Mouse (Mus musculus) liver, embryonic 14.5 days (tissue): ENCODE measurements around the gene Msantd2. TPM values are rescaled to one million over a fixed set of nuclear protein-coding genes. Genes with fewer than 3 reads are reported as not detected.

Experiments used
- ATAC-seq: fragments of 200-750 bp; cut with Nextera tagmentation; 2 replicates; pipeline ENCODE4 v1.8.0; 2017; ENCODE audit warnings: moderate number of reproducible peaks, mild to moderate bottlenecking, moderate library complexity; ENCODE audit not compliant: insufficient read depth
- DNase-seq, 3 experiments: peaks; one replicate each; pipeline ENCODE4 v3.0.0-alpha.2; 2012 to 2013; ENCODE audit warnings: low read depth in 3 of 3, low spot score in 3 of 3
- H3K27ac ChIP-seq: fragments of 300-500 bp; sonication (generic); 2 replicates; pipeline ENCODE4 v1.5.1; 2014; ENCODE audit warnings: moderate library complexity, mild to moderate bottlenecking, control low read depth, inconsistent platforms
- H3K27me3 ChIP-seq: fragments of 300-500 bp; sonication (generic); 2 replicates; pipeline ENCODE4 v1.6.1; 2014; ENCODE audit warnings: mild to moderate bottlenecking, low read length, moderate library complexity; ENCODE audit not compliant: control insufficient read depth, insufficient read depth
- H3K36me3 ChIP-seq: fragments of 300-500 bp; sonication (generic); replicated peaks from 2 replicates; pipeline ENCODE4 v1.6.1; 2014; ENCODE audit warnings: low read depth; ENCODE audit not compliant: control insufficient read depth, insufficient read depth
- H3K4me1 ChIP-seq, 2 experiments: fragments of 200-500 bp in 1 of 2; fragments of 300-500 bp in 1 of 2; sonication (generic) in 1 of 2; replicated peaks; 2 replicates each; pipeline ENCODE4 v1.6.1; 2012 to 2014; ENCODE audit warnings: antibody characterized with exemption in 1 of 2, inconsistent platforms in 1 of 2, low read length in 1 of 2; ENCODE audit not compliant: control insufficient read depth in 2 of 2, insufficient read depth in 2 of 2
- H3K4me2 ChIP-seq: fragments of 300-500 bp; sonication (generic); 2 replicates; pipeline ENCODE4 v1.6.1; 2014; ENCODE audit warnings: low read depth, mild to moderate bottlenecking, control low read depth, moderate library complexity
- H3K4me3 ChIP-seq, 2 experiments: fragments of 200-500 bp in 1 of 2; fragments of 300-500 bp in 1 of 2; sonication (generic) in 1 of 2; 2 replicates each; pipeline ENCODE4 v1.5.1; 2012 to 2014; ENCODE audit warnings: low read depth in 2 of 2, low read length in 2 of 2, mild to moderate bottlenecking in 2 of 2, control low read depth in 1 of 2, inconsistent platforms in 1 of 2, moderate library complexity in 1 of 2; ENCODE audit not compliant: insufficient read depth in 1 of 2
- H3K9ac ChIP-seq: fragments of 300-500 bp; sonication (generic); replicated peaks from 2 replicates; pipeline ENCODE4 v1.6.1; 2014; ENCODE audit warnings: mild to moderate bottlenecking, control low read depth, moderate library complexity
- H3K9me3 ChIP-seq: fragments of 300-500 bp; sonication (generic); 2 replicates; pipeline ENCODE4 v1.6.1; 2016; ENCODE audit warnings: low read length, mixed read lengths; ENCODE audit not compliant: control insufficient read depth
- CTCF ChIP-seq: IDR thresholded peaks from 2 replicates; pipeline ENCODE4 v1.5.1; 2016; ENCODE audit warnings: antibody characterized with exemption, low read depth, control low read depth
- EP300 ChIP-seq: IDR thresholded peaks from 2 replicates; pipeline ENCODE4 v1.6.1; 2016; ENCODE audit warnings: antibody characterized with exemption, low read depth
- WGBS: fragments of 180-500 bp; shearing (Covaris S2); extraction: QIAGEN DNeasy Blood & Tissue Kit; methylation state at CpG from one replicate; pipeline ENCODE4 v1.1.7; 2014; ENCODE audit not compliant: insufficient replicate concordance; 5-methylcytosine and 5-hydroxymethylcytosine counted together
- polyA plus RNA-seq, 2 experiments: library from polyadenylated mRNA; depleted of rRNA in 1 of 2; stranded (reverse) in 1 of 2; unstranded in 1 of 2; fragments of >200 nt; fragmentation: Nextera tagmentation in 1 of 2; extraction: Ambion mirVana in 1 of 2; gene quantifications; 2 replicates each; pipeline versions ENCODE4 v1.2.1 to v1.2.3; 2012 to 2014

Gene Msantd2
- polyA plus RNA-seq, 2 experiments, result 3.8 to 9.3 TPM

DNA sequence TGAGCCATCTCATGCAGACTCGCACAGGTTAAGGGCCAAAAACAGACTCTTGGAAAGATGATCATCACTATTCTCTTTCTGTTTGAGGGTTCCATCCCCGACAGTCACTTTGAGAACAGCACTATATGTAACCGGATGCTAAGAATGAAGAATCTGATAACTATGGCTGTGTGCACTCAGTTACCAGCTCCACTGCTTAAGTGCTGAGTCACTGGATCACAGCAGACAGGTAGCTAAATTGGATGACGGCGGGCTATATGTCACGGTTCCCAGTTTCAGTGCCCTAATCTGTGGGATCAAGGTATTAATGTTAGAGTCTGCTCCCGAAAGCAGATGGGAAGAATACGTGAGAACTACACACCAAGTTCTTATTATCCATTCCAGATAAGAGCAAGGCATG, 33.3 kb upstream of the Msantd2 start:
- Histone ChIP-seq H3K9ac (no peak overlapping the region), H3K36me3 (no peaks in the 10 kb centered on the region), H3K27me3 (peaks cover 83% of the 10 kb centered on the region), H3K4me3 (no peak overlapping the region), H3K9me3 (no peaks in the 10 kb centered on the region), H3K27ac (no peak overlapping the region), H3K4me1 (no peaks in the 10 kb centered on the region), H3K4me2 (no peak overlapping the region)
- no peak for TF ChIP-seq CTCF
- TF ChIP-seq EP300, result no peak
- no peak for ATAC-seq
- DNase-seq, result no peak
- WGBS, result 6% methylated on average over 8 of the region's 8 CpGs

DNA sequence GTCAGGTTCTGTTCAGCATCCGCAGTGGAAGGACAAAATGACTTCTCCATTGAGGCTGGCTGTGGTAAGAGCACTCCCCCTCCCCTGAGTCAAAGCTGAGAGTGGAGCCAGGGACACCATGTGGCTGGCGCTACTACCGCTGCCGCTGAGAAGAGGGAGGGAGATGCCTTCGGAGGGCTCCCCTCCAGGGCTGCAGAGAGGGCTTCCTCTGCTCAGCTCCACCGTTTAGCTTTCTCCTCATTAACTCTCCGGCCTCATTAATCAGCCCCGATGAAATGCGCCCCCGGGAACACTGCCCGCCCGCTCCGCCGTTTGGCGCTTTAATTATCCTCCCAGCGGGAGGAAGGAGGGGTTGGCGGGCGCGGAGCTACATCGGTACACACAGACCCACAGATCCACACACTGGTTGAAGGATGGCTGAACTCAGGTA, 32.6 kb upstream of the Msantd2 start:
- Histone ChIP-seq H3K9me3 (no peaks in the 10 kb centered on the region), H3K36me3 (no peaks in the 10 kb centered on the region), H3K9ac (no peak overlapping the region), H3K27me3 (peaks cover 89% of the 10 kb centered on the region), H3K27ac (no peak overlapping the region), H3K4me3 (no peak overlapping the region), H3K4me2 (no peak overlapping the region), H3K4me1 (no peaks in the 10 kb centered on the region)
- TF ChIP-seq CTCF, result no peak
- DNase-seq (no peak), ATAC-seq (no peak)
- WGBS, result under 1% methylated on average over 20 of the region's 20 CpGs

GRCm38 (mm10) chr9:37457151-37457550, 32.0 kb upstream of the Msantd2 start:
- Histone ChIP-seq H3K4me3 (no peak overlapping the region), H3K4me1 (no peaks in the 10 kb centered on the region), H3K9ac (no peak overlapping the region), H3K27me3 (peaks cover 94% of the 10 kb centered on the region), H3K9me3 (no peaks in the 10 kb centered on the region), H3K27ac (no peak overlapping the region), H3K4me2 (no peak overlapping the region), H3K36me3 (no peaks in the 10 kb centered on the region)
- TF ChIP-seq EP300, result no peak
- no peak for TF ChIP-seq CTCF
- DNase-seq, result no peak
- WGBS, result 56% methylated on average over 1 of the region's 1 CpGs
- ATAC-seq, result no peak

- Histone ChIP-seq H3K9ac (no peak overlapping the region), H3K36me3 (no peaks in the 10 kb centered on the region), H3K9me3 (no peaks in the 10 kb centered on the region), H3K4me1 (no peaks in the 10 kb centered on the region), H3K4me3 (no peak overlapping the region), H3K27ac (no peak overlapping the region), H3K4me2 (no peak overlapping the region), H3K27me3 (peaks cover 75% of the 10 kb centered on the region)
- ATAC-seq (no peak), DNase-seq (no peak)
- no peak for TF ChIP-seq EP300
- no peak for TF ChIP-seq CTCF
- WGBS, result 0% methylated on average over 9 of the region's 9 CpGs
These were observed 29.5 kb upstream of the Msantd2 start for GRCm38 (mm10) chr9:37459665-37460042.

- Histone ChIP-seq H3K9me3 (no peaks in the 10 kb centered on the region), H3K9ac (no peak overlapping the region), H3K27me3 (peaks cover 71% of the 10 kb centered on the region), H3K4me3 (peak overlapping the region in 1 of 2 experiments; percentile 9; a peak in 2 of 4 replicates), H3K4me2 (peak overlapping the region; percentile 47), H3K27ac (no peak overlapping the region), H3K4me1 (no peaks in the 10 kb centered on the region), H3K36me3 (no peaks in the 10 kb centered on the region)
- WGBS, result under 1% methylated on average over 81 of the region's 81 CpGs
- TF ChIP-seq CTCF (no peak), EP300 (no peak)
- ATAC-seq, result no peak
- DNase-seq, result no peak
These were observed 28.8 kb upstream of the Msantd2 start for GRCm38 (mm10) chr9:37460043-37460960.
